ENCODE assay signal across 8 mouse cellular contexts in the genomic region with DNA sequence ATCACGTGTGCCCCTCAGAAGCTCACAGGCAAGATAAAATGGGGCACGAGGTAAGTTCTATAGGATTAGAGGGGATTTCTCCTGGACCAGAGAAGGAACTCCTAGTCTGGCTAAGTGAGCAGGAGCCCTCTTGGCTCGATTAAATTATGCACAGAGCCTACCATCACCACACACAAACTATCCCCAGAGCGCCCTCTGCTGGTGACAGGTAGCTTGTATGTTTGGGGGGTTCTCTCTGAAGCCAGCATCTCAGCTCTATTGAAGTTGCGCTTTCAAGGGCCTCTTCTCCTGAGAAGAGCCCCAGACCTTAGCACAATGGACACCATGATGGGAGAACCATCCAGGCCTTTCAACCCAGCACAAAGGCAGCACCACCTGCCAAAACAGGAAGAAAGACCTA.
DNase-seq lines count a peak whose midpoint lies in the region; ATAC-seq and TF ChIP-seq lines count a peak whose summit lies in the region.

No protein-coding gene starts in this region.

- peak; percentile 91 for DNase-seq in hindbrain, embryonic 11.5 days (ENCODE audit: low spot score)
- peak; percentile 92 for DNase-seq in hindbrain, postnatal 0 days (ENCODE audit: low spot score)
- peak; percentile 38 to 90 for DNase-seq in left cerebral cortex, adult 9 months (ENCODE audit: low spot score in 2 of 2)
- DNase-seq in midbrain, postnatal 0 days (ENCODE audit: low spot score), result peak; percentile 87
- DNase-seq in testis, postnatal 10 days (ENCODE audit: low spot score), result peak; percentile 92

- H3K27ac ChIP-seq in hindbrain, embryonic 11.5 days (ENCODE audit: low read depth, low read length), result no peak overlapping the region
- no peak overlapping the region for H3K27ac ChIP-seq in hindbrain, embryonic 12.5 days
- H3K27ac ChIP-seq in forebrain, embryonic 15.5 days (replicated peaks), result no peak overlapping the region
- no peak overlapping the region for H3K27ac ChIP-seq in hindbrain, postnatal 0 days
- no peak overlapping the region for H3K27ac ChIP-seq in midbrain, postnatal 0 days (ENCODE audit: low read depth, low read length)

- H3K4me2 ChIP-seq in hindbrain, embryonic 11.5 days (replicated peaks; ENCODE audit: low read depth, low read length), result no peak overlapping the region
- no peak overlapping the region for H3K4me2 ChIP-seq in hindbrain, embryonic 12.5 days (replicated peaks)
- no peak overlapping the region for H3K4me2 ChIP-seq in forebrain, embryonic 15.5 days (replicated peaks)
- no peak overlapping the region for H3K4me2 ChIP-seq in hindbrain, postnatal 0 days (ENCODE audit: low read depth, low read length)
- no peak overlapping the region for H3K4me2 ChIP-seq in midbrain, postnatal 0 days (ENCODE audit: low read depth, low read length, poor library complexity, severe bottlenecking)

- H3K27me3 ChIP-seq in hindbrain, embryonic 11.5 days (ENCODE audit: control insufficient read depth, insufficient read depth, low read length), result no peaks in the 10 kb centered on the region
- H3K27me3 ChIP-seq in hindbrain, embryonic 12.5 days, result no peaks in the 10 kb centered on the region
- H3K27me3 ChIP-seq in forebrain, embryonic 15.5 days, result no peaks in the 10 kb centered on the region
- no peaks in the 10 kb centered on the region for H3K27me3 ChIP-seq in hindbrain, postnatal 0 days (ENCODE audit: insufficient read depth, low read length)
- H3K27me3 ChIP-seq in midbrain, postnatal 0 days (ENCODE audit: insufficient read depth, low read length), result no peaks in the 10 kb centered on the region

- H3K9ac ChIP-seq in hindbrain, embryonic 11.5 days (ENCODE audit: low read depth, low read length), result no peak overlapping the region
- H3K9ac ChIP-seq in hindbrain, embryonic 12.5 days, result no peak overlapping the region
- no peak overlapping the region for H3K9ac ChIP-seq in forebrain, embryonic 15.5 days (replicated peaks)
- H3K9ac ChIP-seq in hindbrain, postnatal 0 days (replicated peaks; ENCODE audit: low read length), result no peak overlapping the region
- no peak overlapping the region for H3K9ac ChIP-seq in midbrain, postnatal 0 days (replicated peaks; ENCODE audit: low read length, poor library complexity, severe bottlenecking)

- H3K9me3 ChIP-seq in hindbrain, embryonic 11.5 days (ENCODE audit: control insufficient read depth, low read length), result no peaks in the 10 kb centered on the region
- no peaks in the 10 kb centered on the region for H3K9me3 ChIP-seq in hindbrain, embryonic 12.5 days (replicated peaks)
- no peaks in the 10 kb centered on the region for H3K9me3 ChIP-seq in forebrain, embryonic 15.5 days
- H3K9me3 ChIP-seq in hindbrain, postnatal 0 days (ENCODE audit: low read length), result no peaks in the 10 kb centered on the region
- no peaks in the 10 kb centered on the region for H3K9me3 ChIP-seq in midbrain, postnatal 0 days (ENCODE audit: low read length)

- H3K4me3 ChIP-seq in hindbrain, embryonic 11.5 days (ENCODE audit: low read depth, low read length), result no peak overlapping the region
- H3K4me3 ChIP-seq in hindbrain, embryonic 12.5 days, result no peak overlapping the region
- H3K4me3 ChIP-seq in forebrain, embryonic 15.5 days, result no peak overlapping the region
- H3K4me3 ChIP-seq in hindbrain, postnatal 0 days (ENCODE audit: low read length), result no peak overlapping the region
- H3K4me3 ChIP-seq in midbrain, postnatal 0 days (ENCODE audit: low read depth, low read length), result no peak overlapping the region

- 38% methylated on average over 5 of the region's 5 CpGs for WGBS in hindbrain, embryonic 11.5 days
- WGBS in hindbrain, embryonic 12.5 days, result 40% methylated on average over 5 of the region's 5 CpGs
- WGBS in forebrain, embryonic 15.5 days, result 28% methylated on average over 5 of the region's 5 CpGs
- 32% methylated on average over 5 of the region's 5 CpGs for WGBS in hindbrain, postnatal 0 days
- 33% methylated on average over 5 of the region's 5 CpGs for WGBS in midbrain, postnatal 0 days

- ATAC-seq in hindbrain, embryonic 11.5 days (ENCODE audit: low FRiP score), result peak; percentile 53
- ATAC-seq in hindbrain, embryonic 12.5 days (ENCODE audit: low FRiP score), result no peak
- peak; percentile 61 for ATAC-seq in cerebellum, adult (ENCODE audit: insufficient number of reproducible peaks, low FRiP score, low TSS enrichment)
- ATAC-seq in forebrain, embryonic 15.5 days (replicated peaks), result peak; percentile 48; the same call in 1 of the 2 replicates
- no peak for ATAC-seq in hindbrain, postnatal 0 days
- peak; percentile 44; the same call in 1 of the 2 replicates for ATAC-seq in midbrain, postnatal 0 days (ENCODE audit: low FRiP score)

- TF ChIP-seq CTCF in hindbrain, postnatal 0 days (IDR thresholded peaks at IDR 0.05; ENCODE audit: low read depth), result peak; percentile 81
- peak; percentile 79 for TF ChIP-seq CTCF in midbrain, postnatal 0 days (IDR thresholded peaks at IDR 0.05)

- no peaks in the 10 kb centered on the region for H3K4me1 ChIP-seq in hindbrain, embryonic 11.5 days (replicated peaks; ENCODE audit: control insufficient read depth, insufficient read depth, low read length)
- H3K4me1 ChIP-seq in hindbrain, embryonic 12.5 days, result 0 out of 2 replicates have a peak, but pooled peaks cover 4% of the 10 kb centered on the region
- 0 out of 2 replicates have a peak, but pooled peaks cover 3% of the 10 kb centered on the region for H3K4me1 ChIP-seq in forebrain, embryonic 15.5 days
- no peaks in the 10 kb centered on the region for H3K4me1 ChIP-seq in hindbrain, postnatal 0 days (ENCODE audit: insufficient read depth, low read length)
- H3K4me1 ChIP-seq in midbrain, postnatal 0 days (ENCODE audit: insufficient read depth, low read length), result no peaks in the 10 kb centered on the region

- H3K36me3 ChIP-seq in hindbrain, embryonic 11.5 days (ENCODE audit: control insufficient read depth, insufficient read depth, low read length), result no peaks in the 10 kb centered on the region
- no peaks in the 10 kb centered on the region for H3K36me3 ChIP-seq in hindbrain, embryonic 12.5 days
- H3K36me3 ChIP-seq in forebrain, embryonic 15.5 days, result no peaks in the 10 kb centered on the region
- no peaks in the 10 kb centered on the region for H3K36me3 ChIP-seq in hindbrain, postnatal 0 days (ENCODE audit: insufficient read depth, low read length)
- H3K36me3 ChIP-seq in midbrain, postnatal 0 days (ENCODE audit: insufficient read depth, low read length), result no peaks in the 10 kb centered on the region

Comparison
In these comparisons a context has a peak if more than half of its experiments do, and no peak if none do; other contexts are left out.
1. ATAC-seq: peak in hindbrain, embryonic 11.5 days (single experiment), cerebellum, adult (single experiment), forebrain, embryonic 15.5 days (single experiment) and midbrain, postnatal 0 days (single experiment); none in hindbrain, embryonic 12.5 days (single experiment) and hindbrain, postnatal 0 days (single experiment).
2. Peak in every context shown above with its lines, with median percentiles within 50 percentile points of each other: DNase-seq.